Mouse (Mus musculus): ENCODE data around the gene Man2a1. TPM values are rescaled to one million over a fixed set of nuclear protein-coding genes. Genes with fewer than 3 reads are reported as not detected.
"Not testable (repeated sequence)": the region's sequence is repeated elsewhere in the genome, so short reads cannot be mapped to it uniquely, and the experiment has no call there.

Gene Man2a1
- total RNA-seq, 2 experiments from 2014 or later = 8.0 to 13.1 TPM

DNA sequence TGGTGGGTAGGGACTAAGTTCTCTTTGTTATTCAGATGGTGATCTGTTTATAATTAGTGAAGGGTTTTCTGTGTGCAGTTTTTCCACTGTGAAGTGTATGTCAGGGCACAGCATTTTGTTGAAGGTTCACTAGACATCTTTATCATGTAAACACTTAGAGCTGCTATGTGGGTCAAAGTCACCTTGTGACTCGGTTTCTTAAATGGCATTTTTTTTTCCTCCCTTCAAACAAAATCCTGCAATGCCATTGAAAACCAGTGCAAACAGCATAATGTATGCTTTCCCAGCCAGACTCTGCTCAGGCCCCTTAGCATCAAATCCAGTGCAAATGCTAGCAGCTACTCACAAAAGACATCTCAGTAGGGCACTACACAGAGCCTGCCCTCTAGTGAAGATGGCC is 148.6 kb downstream of the Man2a1 start:
- ATAC-seq (replicated peaks; ENCODE audit: low FRiP score, poor library complexity, severe bottlenecking) = no peak

DNA sequence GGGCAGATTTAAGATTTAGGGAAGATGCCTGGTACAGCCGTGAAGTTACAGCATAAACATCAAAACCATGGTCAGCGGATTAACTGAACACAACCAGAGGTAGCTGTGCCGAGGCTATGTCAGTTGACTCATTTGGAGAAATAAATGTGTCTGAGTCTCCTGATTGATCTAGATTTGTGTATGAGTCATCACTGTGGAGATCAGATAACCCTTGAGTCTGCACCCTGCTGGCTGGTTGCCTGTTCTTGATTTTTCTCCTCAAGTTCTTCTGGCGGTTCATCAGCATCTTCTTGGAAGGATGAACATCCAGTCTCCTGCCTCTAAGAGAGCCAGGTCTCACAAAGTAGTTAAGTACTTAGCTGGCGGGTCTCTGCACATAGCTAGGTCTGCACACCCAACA is 150.7 kb downstream of the Man2a1 start:
- ATAC-seq (replicated peaks; ENCODE audit: low FRiP score, poor library complexity, severe bottlenecking) = no peak

DNA sequence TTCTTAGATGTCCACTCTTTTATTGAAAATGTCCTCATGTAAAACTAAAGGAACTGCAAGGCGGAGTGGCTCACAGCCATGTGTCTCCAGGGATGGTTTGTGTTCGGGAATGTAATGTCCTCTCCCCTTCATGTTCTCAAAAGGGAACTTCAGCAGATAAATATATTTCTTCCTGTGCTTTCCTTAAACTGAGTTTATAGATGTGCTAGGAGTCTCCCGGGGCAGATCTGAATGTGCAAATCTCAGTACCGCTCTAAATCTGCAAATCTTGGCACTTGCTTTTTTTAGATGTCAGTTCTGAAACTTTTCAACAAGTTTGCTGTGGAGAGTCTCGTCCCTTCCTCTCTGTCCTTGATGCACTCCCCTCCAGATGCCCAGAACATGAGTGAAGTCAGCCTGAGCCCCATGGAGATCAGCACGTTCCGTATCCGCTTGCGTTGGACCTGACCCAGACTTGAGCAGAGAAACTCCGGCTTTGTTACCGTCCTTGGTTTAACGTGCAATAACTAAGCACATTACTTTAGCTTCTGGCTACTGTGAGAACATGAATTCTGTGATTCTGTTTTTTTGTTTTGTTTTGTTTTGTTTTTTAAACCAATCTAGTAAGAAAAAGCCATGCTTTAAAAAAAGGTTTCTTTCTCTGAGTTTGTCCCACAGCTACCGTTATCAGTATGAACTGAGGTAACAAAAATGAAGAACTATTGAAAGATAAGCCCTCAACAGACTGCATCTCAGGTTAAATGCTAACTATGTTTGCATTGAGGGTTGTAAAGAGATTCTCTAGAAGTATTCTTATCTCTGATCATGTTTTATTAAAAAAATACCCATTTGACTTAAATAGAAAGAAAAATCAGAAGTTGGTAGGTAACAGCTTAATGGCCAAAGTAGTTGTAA is 151.8 kb downstream of the Man2a1 start:
- ATAC-seq (replicated peaks; ENCODE audit: low FRiP score, poor library complexity, severe bottlenecking) = no peak

DNA sequence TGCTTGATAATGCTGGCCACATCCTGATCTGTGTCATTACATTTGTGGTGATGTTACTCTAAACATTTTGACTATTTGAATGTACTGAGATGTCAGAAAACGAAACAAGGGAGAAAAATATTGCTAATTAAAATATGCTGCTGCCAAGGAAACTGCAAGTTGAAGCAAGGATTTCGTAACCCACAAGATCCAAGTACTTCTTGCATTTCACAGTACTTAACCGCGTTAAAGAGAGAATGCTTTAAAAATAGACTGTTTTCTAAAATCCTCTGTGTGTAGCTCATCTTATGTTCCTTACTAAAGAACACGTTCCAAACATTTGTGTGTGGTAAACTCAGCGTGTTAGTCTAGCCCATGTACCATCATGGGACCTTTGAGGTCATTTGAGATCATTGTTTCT is 153.0 kb downstream of the Man2a1 start:
- no peak for ATAC-seq (replicated peaks; ENCODE audit: low FRiP score, poor library complexity, severe bottlenecking)

DNA sequence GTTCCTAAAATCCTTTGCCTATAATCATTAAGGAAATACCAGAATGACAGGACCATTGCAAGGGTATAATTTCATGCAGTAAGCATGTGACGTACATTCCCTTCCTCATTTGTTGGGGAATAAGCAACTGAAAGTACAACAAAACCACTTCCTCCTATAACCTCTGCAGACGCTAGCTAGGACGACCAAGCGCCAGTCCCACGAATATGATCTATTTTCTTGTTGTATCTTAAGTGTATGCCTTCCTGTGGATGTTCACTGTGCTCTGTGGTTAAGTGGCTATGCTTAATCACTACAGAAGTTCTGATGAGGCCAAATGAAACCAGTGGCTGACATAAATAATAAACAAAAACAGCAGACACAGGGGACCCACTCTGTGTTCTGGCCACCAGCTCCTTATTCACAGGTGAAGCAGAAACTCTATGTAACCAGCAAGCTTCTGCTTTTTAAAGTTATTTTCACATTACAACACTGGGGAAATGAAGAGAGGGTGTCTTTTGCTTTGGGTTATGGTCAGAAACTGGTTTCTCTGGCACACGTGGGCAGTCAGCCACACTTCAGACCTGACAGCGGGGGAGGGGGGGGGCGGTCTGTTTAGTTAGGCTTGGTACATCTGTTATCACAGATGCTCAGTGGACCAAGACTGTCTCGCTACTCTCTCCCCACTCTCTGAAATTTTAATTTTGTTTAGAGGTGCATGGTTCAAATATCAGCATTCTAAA is 153.8 kb downstream of the Man2a1 start:
- ATAC-seq (replicated peaks; ENCODE audit: low FRiP score, poor library complexity, severe bottlenecking) = no peak

DNA sequence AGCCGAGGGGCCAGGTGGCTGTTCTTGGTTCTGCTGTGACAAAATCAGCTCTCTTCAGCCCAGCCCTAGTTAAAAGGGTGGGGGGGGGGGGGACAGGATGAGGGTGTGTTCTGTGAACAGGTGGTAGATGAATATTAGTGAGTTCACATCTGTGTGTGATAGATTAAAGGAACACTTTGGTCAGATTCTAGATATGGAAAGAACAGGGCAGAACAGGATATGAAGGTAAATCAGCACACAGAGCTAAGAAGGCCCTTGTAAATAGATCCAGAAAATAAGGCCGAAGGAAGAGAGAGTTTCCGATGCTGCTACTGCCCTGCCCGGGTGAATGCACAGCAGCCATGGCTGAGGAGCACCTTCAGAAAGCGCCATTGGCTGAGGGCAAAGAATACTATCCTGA is 154.7 kb downstream of the Man2a1 start:
- ATAC-seq (replicated peaks; ENCODE audit: low FRiP score, poor library complexity, severe bottlenecking) = no peak

DNA sequence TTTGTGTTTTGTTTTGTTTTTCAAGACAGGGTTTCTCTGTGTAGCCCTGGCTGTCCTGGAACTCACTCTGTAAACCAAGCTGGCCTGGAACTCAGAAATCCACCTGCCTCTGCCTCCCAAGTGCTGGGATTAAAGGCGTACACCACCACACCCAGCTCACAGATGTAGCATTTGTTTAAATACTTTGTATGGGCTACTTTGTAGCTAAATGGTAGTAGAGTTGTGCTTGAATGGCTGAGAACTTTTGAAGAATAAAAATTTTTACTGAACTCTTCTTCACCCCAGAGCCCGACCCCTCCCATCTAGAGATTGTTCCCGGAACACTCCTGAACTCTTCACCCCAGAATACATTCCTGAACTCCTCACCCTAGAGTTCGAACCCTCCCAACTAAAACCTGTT is 162.1 kb downstream of the Man2a1 start:
- not testable (repeated sequence) for ATAC-seq (replicated peaks; ENCODE audit: low FRiP score, poor library complexity, severe bottlenecking)

DNA sequence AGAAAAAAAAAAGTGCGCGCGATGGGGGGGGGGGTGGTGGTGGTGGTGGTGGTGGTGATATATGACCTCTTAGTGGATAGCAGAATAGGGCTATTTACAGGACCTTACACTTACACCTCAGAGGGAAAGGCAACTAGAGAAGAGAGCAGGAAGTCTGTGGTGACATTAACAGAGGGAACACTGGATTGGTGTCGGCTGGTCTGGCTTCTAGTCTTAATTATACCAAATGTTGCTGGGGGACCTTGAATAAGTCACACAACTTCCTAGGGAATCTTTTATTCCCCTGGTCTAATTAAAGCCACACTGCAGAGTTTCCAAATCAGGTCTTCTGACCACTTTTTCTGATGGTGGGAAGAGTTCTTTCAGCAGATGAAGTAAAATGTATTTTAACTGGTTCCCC is 163.0 kb downstream of the Man2a1 start:
- no peak for ATAC-seq (replicated peaks; ENCODE audit: low FRiP score, poor library complexity, severe bottlenecking)

DNA sequence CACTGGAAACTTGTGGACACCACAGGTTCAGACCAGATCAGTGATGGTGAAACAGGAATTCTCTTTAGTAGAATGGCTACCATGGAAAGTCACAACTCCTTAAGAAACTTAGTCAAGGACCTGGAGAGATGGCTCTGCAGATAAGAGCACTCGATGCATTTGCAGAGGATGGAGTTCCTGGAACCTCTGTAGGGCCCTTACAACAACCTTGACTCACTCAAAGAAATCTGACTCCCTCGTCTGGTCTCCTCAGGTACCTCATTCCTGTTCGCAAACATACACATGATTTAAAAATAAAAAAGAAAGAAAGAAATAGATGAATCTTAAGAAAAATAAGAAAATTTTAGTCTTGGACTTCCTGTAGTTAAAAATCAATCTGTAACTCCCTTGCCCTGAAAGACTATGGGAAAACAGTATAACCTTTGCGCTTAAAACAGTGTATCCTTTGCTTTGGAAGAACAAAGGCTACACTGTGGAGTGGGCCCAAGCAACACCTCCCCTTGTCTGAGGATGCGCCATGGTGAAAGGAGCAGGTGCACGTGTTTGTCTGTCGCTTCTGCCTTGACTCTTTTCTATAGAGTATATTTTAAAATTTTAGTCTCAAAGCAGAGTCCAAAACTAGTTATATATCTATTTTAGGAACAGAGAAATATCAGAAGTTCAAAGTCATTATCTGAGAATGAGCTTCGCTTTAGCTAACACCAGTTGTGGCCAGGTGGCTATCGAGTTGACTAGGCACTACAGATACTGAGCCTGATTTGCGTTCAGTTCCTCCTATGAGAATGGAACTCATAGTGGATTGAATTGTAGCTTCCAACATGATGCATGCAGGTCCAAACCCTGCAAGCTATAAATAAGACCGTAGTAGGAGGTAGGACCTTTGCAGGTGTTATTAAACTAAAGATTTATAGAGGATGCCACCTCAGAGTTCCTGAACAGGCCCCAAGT is 163.9 kb downstream of the Man2a1 start:
- ATAC-seq (replicated peaks; ENCODE audit: low FRiP score, poor library complexity, severe bottlenecking) = no peak

DNA sequence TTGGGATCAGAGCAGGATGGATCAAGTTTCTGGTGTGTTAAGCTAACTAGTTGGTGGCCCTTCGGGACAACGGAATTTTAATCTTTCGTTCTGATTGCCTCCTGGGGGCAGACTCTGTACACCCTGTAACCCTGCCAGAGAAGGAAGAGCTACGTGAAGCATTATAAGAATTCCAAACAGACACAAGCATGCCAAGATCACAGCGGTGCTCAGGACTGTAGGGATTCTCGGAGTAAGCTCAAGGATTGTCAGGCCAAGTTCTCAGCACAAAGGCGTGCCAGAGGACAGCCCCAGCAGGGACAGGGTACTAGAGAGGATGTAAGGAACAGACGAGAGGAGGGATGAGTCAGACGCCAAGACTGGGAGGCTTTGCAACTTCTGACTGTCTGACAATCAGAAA is 164.8 kb downstream of the Man2a1 start:
- ATAC-seq (replicated peaks; ENCODE audit: low FRiP score, poor library complexity, severe bottlenecking) = no peak

DNA sequence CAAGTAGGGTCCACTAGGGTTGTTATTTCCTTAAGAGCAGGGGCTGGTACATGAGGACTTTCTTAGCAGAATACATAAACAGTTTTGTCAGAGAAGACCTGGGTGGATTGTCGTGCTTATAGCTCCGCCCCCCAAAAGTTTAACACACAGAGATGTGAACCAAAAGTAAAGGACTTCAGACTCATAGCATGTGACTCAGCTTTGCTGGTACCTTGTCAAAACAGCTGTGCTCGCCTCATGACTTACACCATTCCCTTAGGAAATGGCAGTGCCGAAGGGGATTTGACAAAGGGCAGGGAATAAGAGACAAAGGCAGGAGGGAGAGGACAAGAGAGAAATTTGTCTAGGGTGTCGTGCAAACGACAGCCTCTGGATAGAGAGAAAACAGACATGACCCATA is 166.0 kb downstream of the Man2a1 start:
- ATAC-seq (replicated peaks; ENCODE audit: low FRiP score, poor library complexity, severe bottlenecking) = no peak

DNA sequence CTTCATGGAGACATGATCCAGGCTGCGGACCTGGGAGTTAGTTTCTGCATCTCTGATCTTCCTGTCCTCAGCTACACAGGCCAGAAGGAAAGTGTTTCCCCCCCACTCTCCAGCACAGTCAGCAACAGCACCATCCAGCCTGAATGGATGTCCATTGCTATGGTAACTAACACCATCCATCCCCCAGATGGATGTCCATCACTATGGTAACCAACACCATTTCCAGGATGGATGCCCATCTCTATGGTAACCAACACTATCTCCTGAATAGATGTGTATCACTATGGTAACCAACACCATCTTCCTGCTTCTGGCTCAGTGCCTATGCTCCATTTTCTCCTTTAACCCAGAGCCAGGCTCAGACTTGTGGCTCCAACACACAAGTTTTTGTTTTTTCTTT is 169.7 kb downstream of the Man2a1 start:
- ATAC-seq (replicated peaks; ENCODE audit: low FRiP score, poor library complexity, severe bottlenecking) = no peak

DNA sequence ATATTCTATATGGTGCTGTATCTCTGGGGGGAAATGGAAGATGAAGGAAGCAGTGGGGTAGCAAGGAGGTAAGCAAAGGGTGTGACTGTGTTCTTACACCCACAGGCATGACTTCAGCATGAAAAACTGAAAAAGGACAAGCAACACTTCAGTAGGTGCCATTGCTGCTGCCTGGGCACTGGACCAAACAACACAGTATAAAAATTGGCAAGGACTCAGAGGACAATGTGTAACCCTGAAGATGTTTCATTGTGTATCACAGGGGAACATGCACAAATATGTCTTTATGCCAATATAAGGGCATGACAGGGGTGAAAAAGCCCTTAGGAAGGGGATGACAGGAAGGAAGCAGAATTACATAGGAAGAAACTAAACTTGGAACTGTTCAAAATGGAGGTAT is 172.1 kb downstream of the Man2a1 start:
- no peak for ATAC-seq (replicated peaks; ENCODE audit: low FRiP score, poor library complexity, severe bottlenecking)

DNA sequence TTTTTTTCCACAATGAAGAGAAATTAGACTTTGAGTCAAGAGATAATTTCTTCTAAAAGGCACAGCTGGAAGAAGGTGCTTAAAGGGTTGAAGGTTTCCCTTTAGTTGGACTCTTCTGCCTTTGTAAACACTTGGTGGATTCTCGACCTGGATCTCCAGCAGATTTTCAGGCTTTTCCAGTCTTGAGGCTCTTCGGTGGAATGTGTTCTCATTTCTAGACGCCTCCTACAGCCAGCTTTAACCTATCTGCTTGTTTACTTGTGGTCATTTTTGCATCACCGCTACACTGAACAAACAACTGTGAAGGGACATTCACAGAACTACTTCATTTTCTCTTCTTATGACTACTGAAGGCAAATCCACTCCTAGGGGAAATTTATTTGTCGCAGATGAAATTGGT is 173.7 kb downstream of the Man2a1 start:
- no peak for ATAC-seq (replicated peaks; ENCODE audit: low FRiP score, poor library complexity, severe bottlenecking)

DNA sequence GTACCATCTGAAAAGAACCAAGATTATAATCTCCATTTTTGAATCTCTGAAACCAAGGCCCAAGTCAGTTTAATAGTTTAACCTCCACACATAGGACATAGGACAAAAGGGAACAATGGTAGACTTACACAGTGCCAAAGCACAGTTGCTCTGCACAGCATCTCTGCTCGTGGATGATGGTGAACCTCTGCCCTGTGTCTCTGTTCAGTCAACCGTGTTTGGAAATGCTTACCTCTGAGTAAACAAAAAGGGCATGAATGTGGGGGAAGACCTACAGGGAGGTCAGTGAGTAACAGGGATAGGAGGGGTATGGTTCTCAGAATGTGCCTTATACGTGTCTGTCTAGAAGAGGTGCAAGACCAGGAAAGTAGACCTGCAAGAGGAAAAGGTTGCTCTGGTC is 177.8 kb downstream of the Man2a1 start:
- ATAC-seq (replicated peaks; ENCODE audit: low FRiP score, poor library complexity, severe bottlenecking) = no peak

DNA sequence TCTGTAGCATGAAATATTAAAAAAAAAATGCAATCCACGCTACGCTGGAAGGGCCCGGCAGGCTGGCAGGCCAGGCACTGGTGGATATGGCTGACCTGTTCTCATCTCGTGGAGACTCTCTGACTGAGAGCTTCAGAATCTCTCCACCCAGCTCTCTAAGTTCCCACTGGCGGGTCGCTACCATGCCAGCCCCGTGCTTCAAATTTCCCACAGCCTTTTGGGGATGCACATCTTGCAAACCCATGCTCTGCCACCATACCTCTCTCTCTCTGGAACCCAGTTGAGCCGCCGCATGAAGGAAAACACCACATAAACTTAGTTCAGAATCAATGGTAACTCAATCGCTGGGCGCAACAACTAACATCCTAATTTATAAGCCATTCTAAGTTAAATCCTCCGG is 178.2 kb downstream of the Man2a1 start:
- ATAC-seq (replicated peaks; ENCODE audit: low FRiP score, poor library complexity, severe bottlenecking) = no peak

DNA sequence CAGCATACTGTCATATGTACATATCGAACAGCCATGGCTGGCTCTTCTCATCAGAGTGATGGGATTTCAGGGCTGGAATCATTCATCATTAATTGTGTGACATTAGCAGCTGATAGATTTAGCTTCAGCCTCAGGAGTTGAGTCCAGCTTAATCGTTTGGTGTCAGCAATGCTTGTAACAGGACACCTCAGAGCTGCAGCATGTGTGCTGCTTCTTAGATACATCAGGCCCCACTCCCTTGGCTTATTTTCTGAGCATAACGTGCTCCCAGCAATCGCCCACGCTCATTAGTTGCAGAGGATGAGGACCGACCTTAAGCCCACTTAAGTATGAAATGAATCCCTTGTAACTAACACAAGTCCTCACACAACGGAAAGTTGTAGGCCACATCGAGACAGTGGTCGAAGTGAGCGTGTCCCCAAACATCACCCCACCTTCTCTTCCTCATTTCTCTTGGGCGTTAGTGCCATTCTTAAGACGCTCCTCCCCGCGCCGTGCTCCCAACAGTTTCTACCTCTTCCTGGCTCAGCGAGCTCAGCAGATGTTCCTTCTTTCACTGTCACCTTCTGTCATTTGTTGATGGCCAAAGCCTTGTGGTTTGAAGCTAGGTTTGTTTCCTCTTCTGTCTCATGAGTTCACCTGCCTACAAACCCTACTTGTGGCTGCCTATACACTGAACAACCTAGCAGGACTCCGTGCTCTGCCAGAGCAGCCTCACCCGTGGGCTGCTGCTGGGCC is 180.4 kb downstream of the Man2a1 start:
- no peak for ATAC-seq (replicated peaks; ENCODE audit: low FRiP score, poor library complexity, severe bottlenecking)

DNA sequence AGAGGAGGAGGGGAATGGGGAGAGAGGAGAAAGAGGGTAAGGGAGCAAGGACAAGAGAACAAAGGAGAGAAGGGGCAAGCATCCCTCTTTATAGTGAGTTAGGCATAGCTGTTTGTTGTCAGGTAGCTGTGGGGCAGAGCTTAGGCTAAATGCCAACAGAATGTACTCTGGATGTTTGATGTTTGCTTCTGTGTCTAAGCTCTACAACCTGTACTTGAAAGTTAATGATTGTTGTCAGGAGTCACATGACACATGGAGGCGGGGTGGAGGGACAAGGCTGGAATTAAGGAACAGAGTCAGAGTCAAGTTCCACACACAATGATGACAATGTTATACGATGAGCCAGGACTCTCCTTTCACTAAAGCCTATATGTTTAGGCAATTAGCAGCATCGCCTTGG is 181.8 kb downstream of the Man2a1 start:
- no peak for ATAC-seq (replicated peaks; ENCODE audit: low FRiP score, poor library complexity, severe bottlenecking)

DNA sequence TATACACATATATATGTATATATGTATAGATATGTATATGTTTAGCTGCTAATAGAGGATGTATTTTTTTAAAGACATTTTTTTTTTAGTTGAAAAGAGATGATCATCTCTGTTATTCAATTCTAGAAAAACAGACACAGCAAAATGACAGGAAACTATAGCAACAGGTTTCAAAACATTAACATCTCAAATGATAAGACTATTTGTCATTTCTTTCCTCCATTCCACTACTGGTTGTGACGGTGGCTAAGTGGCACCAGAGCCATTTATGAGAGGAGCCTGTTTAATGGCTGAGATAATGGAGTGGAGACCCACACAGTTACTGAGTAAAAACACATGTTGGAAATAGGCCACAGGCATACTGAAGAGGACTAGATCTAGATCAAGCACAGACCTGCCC is 185.4 kb downstream of the Man2a1 start:
- ATAC-seq (replicated peaks; ENCODE audit: low FRiP score, poor library complexity, severe bottlenecking) = no peak

DNA sequence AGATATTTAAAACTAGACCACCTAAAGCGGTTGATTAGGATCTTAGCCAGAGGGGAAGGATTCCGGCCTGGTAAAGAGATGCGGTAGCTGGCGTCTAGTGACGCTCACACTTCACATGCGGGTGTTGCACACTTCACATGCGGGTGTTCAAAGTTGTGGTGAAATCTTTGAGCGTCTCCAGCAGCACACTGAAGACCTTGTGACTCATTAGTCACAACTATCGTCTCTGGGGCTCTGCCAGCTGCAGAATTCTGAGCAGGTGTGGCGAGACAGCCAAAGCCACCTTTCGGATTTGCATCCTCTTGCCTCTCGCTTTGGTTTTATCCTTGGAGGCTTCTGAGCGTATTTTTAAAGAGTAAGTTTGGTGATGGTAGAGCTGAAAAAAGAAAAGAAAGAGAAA is 187.8 kb downstream of the Man2a1 start:
- no peak for ATAC-seq (replicated peaks; ENCODE audit: low FRiP score, poor library complexity, severe bottlenecking)
